Mouse (Mus musculus): ENCODE results near the gene Sirt7. TPM values are rescaled to one million over a fixed set of nuclear protein-coding genes. Genes with fewer than 3 reads are reported as not detected.

The Sirt7 gene
- total and polyA plus RNA-seq, 3 experiments, result 72.3 to 78.2 TPM; not detected in 1

DNA sequence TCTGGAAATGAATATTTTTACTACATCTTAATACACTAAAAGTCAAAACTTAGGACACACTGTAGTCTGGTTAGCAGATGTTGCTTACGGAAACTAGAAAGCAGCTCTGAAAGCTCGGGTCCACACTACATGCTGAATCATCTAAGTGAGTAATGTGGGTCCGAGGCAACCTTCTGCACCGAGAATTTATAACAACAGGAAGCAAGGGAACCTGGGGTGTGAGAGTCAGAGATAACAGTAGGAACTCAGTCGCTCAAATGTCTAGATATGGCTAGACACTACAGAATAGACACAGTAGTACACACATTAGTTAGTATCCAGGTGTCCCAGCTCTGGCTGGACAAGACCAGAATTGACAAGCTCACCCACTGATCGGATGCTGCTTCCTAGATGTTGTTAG lies 36.5 kb downstream of the Sirt7 start (continued):
- TF ChIP-seq USF1 (IDR thresholded peaks at IDR 0.05; ENCODE audit: low read depth, low read length), result no peak
- TF ChIP-seq CTCF (IDR thresholded peaks at IDR 0.05 in 2 of 3, conservative IDR thresholded peaks at IDR 0.05 in 1 of 3; ENCODE audit: control insufficient read depth in 1 of 3, insufficient read depth in 1 of 3, low read depth in 2 of 3, low read length in 3 of 3, poor library complexity in 1 of 3, severe bottlenecking in 1 of 3), result no peak
- TF ChIP-seq MEF2A (IDR thresholded peaks at IDR 0.05; ENCODE audit: extremely low read depth, insufficient replicate concordance, low read depth, low read length, poor library complexity, severe bottlenecking), result no peak
- TF ChIP-seq BHLHE40 (IDR thresholded peaks at IDR 0.05; ENCODE audit: borderline replicate concordance, low read depth, low read length), result 0 out of 2 replicates have a peak, but pooled peaks have one; percentile 34
- no peak for TF ChIP-seq E2F4 (IDR thresholded peaks at IDR 0.05; ENCODE audit: borderline replicate concordance, low read depth, low read length)
- TF ChIP-seq CHD2 (IDR thresholded peaks at IDR 0.05; ENCODE audit: low read length), result no peak
- TF ChIP-seq ELF1 (IDR thresholded peaks at IDR 0.05; ENCODE audit: low read depth, low read length), result no peak
- TF ChIP-seq NRF1 (IDR thresholded peaks at IDR 0.05; ENCODE audit: insufficient read depth, low read depth, low read length, poor library complexity, severe bottlenecking), result no peak
- peak; percentile 53; the same call in 1 of the 2 replicates for TF ChIP-seq RCOR1 (IDR thresholded peaks at IDR 0.05; ENCODE audit: low read depth, low read length)
- TF ChIP-seq EP300 (IDR thresholded peaks at IDR 0.05; ENCODE audit: low read depth in 1 of 2, low read length in 2 of 2), result peak; percentile 88 to 89
- peak; percentile 84; the same call in 1 of the 2 replicates for TF ChIP-seq MAFK (IDR thresholded peaks at IDR 0.05; ENCODE audit: borderline replicate concordance, low read depth, low read length)
- TF ChIP-seq MYB (IDR thresholded peaks at IDR 0.05; ENCODE audit: low read depth, low read length), result no peak
- 0 out of 2 replicates have a peak, but pooled peaks have one; percentile 38 for TF ChIP-seq MAX (IDR thresholded peaks at IDR 0.05; ENCODE audit: low read length)
- TF ChIP-seq POLR2AphosphoS2 (IDR thresholded peaks at IDR 0.05; ENCODE audit: low read length), result no peak
- no peak for TF ChIP-seq ZC3H11A (IDR thresholded peaks at IDR 0.05; ENCODE audit: low read depth, low read length)
- TF ChIP-seq TAL1 (IDR thresholded peaks at IDR 0.05; ENCODE audit: low read length), result peak; percentile 91
- TF ChIP-seq TCF12 (IDR thresholded peaks at IDR 0.05; ENCODE audit: low read depth, low read length), result peak; percentile 88
- TF ChIP-seq MYC (IDR thresholded peaks at IDR 0.05; ENCODE audit: low read depth, low read length), result peak; percentile 87; the same call in 1 of the 2 replicates
- no peak for TF ChIP-seq UBTF (IDR thresholded peaks at IDR 0.05; ENCODE audit: borderline replicate concordance, insufficient read depth, low read depth, low read length)
- 0 out of 2 replicates have a peak, but pooled peaks have one; percentile 54 for TF ChIP-seq HCFC1 (IDR thresholded peaks at IDR 0.05; ENCODE audit: low read depth, low read length)
- TF ChIP-seq ZMIZ1 (IDR thresholded peaks at IDR 0.05; ENCODE audit: low read depth, low read length), result no peak; the same call in 1 of the 2 replicates
- no peak for TF ChIP-seq CHD1 (IDR thresholded peaks at IDR 0.05; ENCODE audit: low read depth, low read length)
- TF ChIP-seq TBP (IDR thresholded peaks at IDR 0.05; ENCODE audit: low read depth, low read length), result peak; percentile 67
- no peak for TF ChIP-seq MAZ (IDR thresholded peaks at IDR 0.05; ENCODE audit: low read depth, low read length)

DNA sequence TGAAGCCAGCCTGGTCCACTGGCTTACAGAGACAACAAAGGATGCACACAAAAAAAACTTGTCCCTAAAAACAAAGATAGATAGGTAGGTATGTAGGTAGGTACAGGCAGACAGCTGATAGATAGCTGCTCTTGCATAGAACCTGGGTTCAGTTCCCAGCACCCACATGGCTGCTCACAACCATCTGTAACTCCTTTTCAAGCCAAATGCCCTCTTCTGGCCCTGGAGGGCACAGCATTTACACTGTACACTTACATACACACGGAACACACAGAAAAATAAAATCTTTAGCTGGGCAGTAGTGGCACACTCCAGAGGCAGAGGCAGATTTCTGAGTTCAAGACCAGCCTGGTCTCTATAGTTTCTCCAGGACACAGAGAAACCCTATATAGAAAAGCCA lies 41.1 kb downstream of the Sirt7 start:
- Histone ChIP-seq H3K9ac (ENCODE audit: control insufficient read depth, low read depth, low read length, poor library complexity, severe bottlenecking) (no peak overlapping the region), H3K9me3 (replicated peaks; ENCODE audit: insufficient read depth, low read length) (no peaks in the 10 kb centered on the region), H3K36me3 (ENCODE audit: control insufficient read depth in 1 of 2, insufficient read depth in 2 of 2, low read length in 2 of 2) (peaks cover 14 to 22% of the 10 kb centered on the region in 2 experiments), H3K4me1 (ENCODE audit: control insufficient read depth in 1 of 2, insufficient read depth in 2 of 2, low read length in 2 of 2) (peaks cover 10 to 23% of the 10 kb centered on the region in 2 experiments), H3K79me2 (ENCODE audit: control insufficient read depth, insufficient read depth, low read length, poor library complexity) (peaks cover 31% of the 10 kb centered on the region), H3K27ac (ENCODE audit: control insufficient read depth, low read depth, low read length) (no peak overlapping the region), H3K27me3 (ENCODE audit: control insufficient read depth in 1 of 2, insufficient read depth in 2 of 2, low read length in 2 of 2) (no peaks in the 10 kb centered on the region), H3K4me3 (ENCODE audit: control insufficient read depth in 1 of 2, insufficient read depth in 1 of 2, low read depth in 2 of 2, low read length in 2 of 2) (no peak overlapping the region)
- TF ChIP-seq ZNF384 (IDR thresholded peaks at IDR 0.05; ENCODE audit: low read depth, low read length) (no peak), GATA1 (IDR thresholded peaks at IDR 0.05; ENCODE audit: low read depth, low read length) (no peak), MXI1 (IDR thresholded peaks at IDR 0.05; ENCODE audit: low read depth, low read length) (no peak), SMC3 (IDR thresholded peaks at IDR 0.05; ENCODE audit: low read depth, low read length) (peak; percentile 15; the same call in 1 of the 2 replicates), NRF1 (IDR thresholded peaks at IDR 0.05; ENCODE audit: insufficient read depth, low read depth, low read length, poor library complexity, severe bottlenecking) (no peak), ELF1 (IDR thresholded peaks at IDR 0.05; ENCODE audit: low read depth, low read length) (no peak), KAT2A (conservative IDR thresholded peaks at IDR 0.05; ENCODE audit: low read depth, low read length) (no peak), CTCF (IDR thresholded peaks at IDR 0.05 in 2 of 3, conservative IDR thresholded peaks at IDR 0.05 in 1 of 3; ENCODE audit: control insufficient read depth in 1 of 3, insufficient read depth in 1 of 3, low read depth in 2 of 3, low read length in 3 of 3, poor library complexity in 1 of 3, severe bottlenecking in 1 of 3) (peak in 1 of 3 experiments; percentile 19; a peak in 2 of 6 replicates), TCF12 (IDR thresholded peaks at IDR 0.05; ENCODE audit: low read depth, low read length) (no peak), USF1 (IDR thresholded peaks at IDR 0.05; ENCODE audit: low read depth, low read length) (no peak), MYB (IDR thresholded peaks at IDR 0.05; ENCODE audit: low read depth, low read length) (no peak), MYC (IDR thresholded peaks at IDR 0.05; ENCODE audit: low read depth, low read length) (0 out of 2 replicates have a peak, but pooled peaks have one; percentile 18), UBTF (IDR thresholded peaks at IDR 0.05; ENCODE audit: borderline replicate concordance, insufficient read depth, low read depth, low read length) (no peak), SIN3A (IDR thresholded peaks at IDR 0.05; ENCODE audit: low read length) (no peak), ZC3H11A (IDR thresholded peaks at IDR 0.05; ENCODE audit: low read depth, low read length) (no peak), CHD2 (IDR thresholded peaks at IDR 0.05; ENCODE audit: low read length) (no peak), MAZ (IDR thresholded peaks at IDR 0.05; ENCODE audit: low read depth, low read length) (no peak), E2F4 (IDR thresholded peaks at IDR 0.05; ENCODE audit: borderline replicate concordance, low read depth, low read length) (no peak), HCFC1 (IDR thresholded peaks at IDR 0.05; ENCODE audit: low read depth, low read length) (0 out of 2 replicates have a peak, but pooled peaks have one; percentile 10)
- DNase-seq (ENCODE audit: low read depth, low spot score), result peak; percentile 48

Measured in MEL (cell line).